Mouse (Mus musculus) kidney, adult 18-20 months (tissue): ENCODE data around the gene Arhgef2.

ENCODE experiments used
- DNase-seq: peaks from one replicate; pipeline ENCODE4 v3.0.0; 2021

Arhgef2 gene

GRCm38 (mm10) chr3:88622113-88622940 lies 16.6 kb downstream of the Arhgef2 start:
- peak; percentile 62 for DNase-seq

- no peak for DNase-seq
These were observed 17.2 kb downstream of the Arhgef2 start for GRCm38 (mm10) chr3:88622941-88623345.

- no peak for DNase-seq
These were observed 17.8 kb downstream of the Arhgef2 start for GRCm38 (mm10) chr3:88623346-88624135.

GRCm38 (mm10) chr3:88624324-88624723 lies 18.6 kb downstream of the Arhgef2 start:
- DNase-seq: no peak

GRCm38 (mm10) chr3:88624951-88625350 lies 19.2 kb downstream of the Arhgef2 start:
- DNase-seq: no peak

- DNase-seq: no peak
These were observed 19.8 kb downstream of the Arhgef2 start for GRCm38 (mm10) chr3:88625531-88625930.

GRCm38 (mm10) chr3:88626316-88626715 lies 20.6 kb downstream of the Arhgef2 start:
- DNase-seq: no peak

- DNase-seq: no peak
These were observed 21.3 kb downstream of the Arhgef2 start for GRCm38 (mm10) chr3:88627114-88627513.

GRCm38 (mm10) chr3:88627535-88627934 lies 21.8 kb downstream of the Arhgef2 start:
- no peak for DNase-seq

- DNase-seq: no peak
These were observed 23.0 kb downstream of the Arhgef2 start for GRCm38 (mm10) chr3:88628766-88629165.

GRCm38 (mm10) chr3:88629244-88629643 lies 23.5 kb downstream of the Arhgef2 start:
- no peak for DNase-seq

GRCm38 (mm10) chr3:88630018-88630417 lies 24.3 kb downstream of the Arhgef2 start:
- DNase-seq: no peak

GRCm38 (mm10) chr3:88630849-88631341 lies 25.1 kb downstream of the Arhgef2 start:
- no peak for DNase-seq

- DNase-seq: no peak
These were observed 26.3 kb downstream of the Arhgef2 start for GRCm38 (mm10) chr3:88631921-88632587.

GRCm38 (mm10) chr3:88633056-88633455 lies 27.3 kb downstream of the Arhgef2 start:
- DNase-seq: no peak

- peak; percentile 44 for DNase-seq
These were observed 29.9 kb downstream of the Arhgef2 start for GRCm38 (mm10) chr3:88635506-88636275.

- no peak for DNase-seq
These were observed 30.8 kb downstream of the Arhgef2 start for GRCm38 (mm10) chr3:88636555-88636986.

- DNase-seq: no peak
These were observed 31.4 kb downstream of the Arhgef2 start for GRCm38 (mm10) chr3:88637134-88637533.

GRCm38 (mm10) chr3:88639239-88639638 lies 33.5 kb downstream of the Arhgef2 start:
- no peak for DNase-seq

GRCm38 (mm10) chr3:88640676-88641075 lies 34.9 kb downstream of the Arhgef2 start:
- DNase-seq: peak; percentile 76

- DNase-seq: no peak
These were observed 37.3 kb downstream of the Arhgef2 start for GRCm38 (mm10) chr3:88643078-88643477.

- no peak for DNase-seq
These were observed 40.2 kb downstream of the Arhgef2 start for GRCm38 (mm10) chr3:88645937-88646336.
